11 mouse cellular contexts compared by ENCODE assay signal in the genomic region with DNA sequence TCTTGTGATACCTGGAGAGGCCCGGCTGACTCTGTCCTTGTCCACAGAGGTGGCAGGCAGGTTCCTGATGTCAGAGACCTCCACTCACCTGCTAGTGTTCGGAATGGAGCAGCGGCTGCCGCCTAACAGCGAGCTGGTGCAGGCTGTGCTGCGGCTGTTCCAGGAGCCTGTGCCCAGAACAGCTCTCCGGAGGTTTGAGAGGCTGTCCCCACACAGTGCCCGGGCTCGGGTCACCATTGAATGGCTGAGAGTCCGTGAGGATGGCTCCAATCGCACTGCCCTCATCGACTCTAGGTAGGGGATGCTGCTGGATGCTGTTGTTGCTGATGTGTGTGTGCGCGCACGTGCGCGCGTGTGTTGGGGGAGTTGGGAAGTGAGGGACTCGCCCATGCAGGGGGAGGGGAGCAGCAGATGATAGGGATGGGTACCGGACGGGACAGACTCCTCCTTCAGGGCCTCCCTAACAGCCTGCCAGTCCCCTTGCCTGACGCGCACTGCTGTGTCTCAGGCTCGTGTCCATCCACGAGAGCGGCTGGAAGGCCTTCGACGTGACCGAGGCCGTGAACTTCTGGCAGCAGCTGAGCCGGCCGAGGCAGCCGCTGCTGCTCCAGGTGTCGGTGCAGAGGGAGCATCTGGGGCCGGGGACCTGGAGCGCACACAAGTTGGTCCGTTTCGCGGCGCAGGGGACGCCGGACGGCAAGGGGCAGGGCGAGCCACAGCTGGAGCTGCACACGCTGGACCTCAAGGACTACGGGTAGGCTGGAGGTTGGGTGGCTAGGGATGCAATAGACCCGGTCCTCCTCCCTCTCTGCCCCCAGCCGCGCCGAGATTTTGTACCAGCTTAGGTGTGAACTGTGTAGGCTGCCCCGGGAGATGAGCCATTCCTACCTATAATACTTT. TPM values are rescaled to one million over a fixed set of nuclear protein-coding genes. Genes with fewer than 3 reads are reported as not detected.
DNase-seq lines count a peak whose midpoint lies in the region; ATAC-seq and TF ChIP-seq lines count a peak whose summit lies in the region.
"Not testable (repeated sequence)": the region's sequence is repeated elsewhere in the genome, so short reads cannot be mapped to it uniquely, and the experiment has no call there.
"Had no signal": no experiment of that assay in that cellular context is flagged by ENCODE, and none has a peak within 500 bp of the region (broad histone marks: within the 10 kb centered on the region; RNA-seq: fewer than 3 reads in every experiment).

No protein-coding gene starts in this region.

- not testable (repeated sequence) for H3K27ac ChIP-seq in heart, embryonic 12.5 days (ENCODE audit: poor library complexity, severe bottlenecking); hindbrain, postnatal 0 days; limb, embryonic 13.5 days; neural tube, embryonic 13.5 days (replicated peaks)

- H3K9me3 ChIP-seq in heart, embryonic 12.5 days (replicated peaks); hindbrain, postnatal 0 days (ENCODE audit: low read length); limb, embryonic 13.5 days; neural tube, embryonic 13.5 days: not testable (repeated sequence)

- TF ChIP-seq CTCF in hindbrain, postnatal 0 days (IDR thresholded peaks at IDR 0.05; ENCODE audit: low read depth) = not testable (repeated sequence)

- 4% methylated on average over 51 of the region's 51 CpGs for WGBS in heart, embryonic 12.5 days
- WGBS in hindbrain, postnatal 0 days = 8% methylated on average over 41 of the region's 51 CpGs
- WGBS in limb, embryonic 13.5 days = 3% methylated on average over 51 of the region's 51 CpGs
- 5% methylated on average over 51 of the region's 51 CpGs for WGBS in neural tube, embryonic 13.5 days

- not testable (repeated sequence) for H3K36me3 ChIP-seq in heart, embryonic 12.5 days; hindbrain, postnatal 0 days (ENCODE audit: insufficient read depth, low read length); limb, embryonic 13.5 days; neural tube, embryonic 13.5 days

- DNase-seq in adrenal gland, postnatal 14 days = peak; percentile 54
- peak; percentile 13 for DNase-seq in hindbrain, postnatal 0 days (ENCODE audit: low spot score)
- peak; percentile 29 for DNase-seq in thymus, postnatal 4 days

- peak overlapping the region; percentile 61 for H3K4me2 ChIP-seq in heart, embryonic 12.5 days
- peak overlapping the region; percentile 21 for H3K4me2 ChIP-seq in hindbrain, postnatal 0 days (ENCODE audit: low read depth, low read length)
- H3K4me2 ChIP-seq in limb, embryonic 13.5 days (replicated peaks) = peak overlapping the region; percentile 54
- H3K4me2 ChIP-seq in neural tube, embryonic 13.5 days = peak overlapping the region; percentile 47

- H3K4me3 ChIP-seq in heart, embryonic 12.5 days = peak overlapping the region; percentile 26
- H3K4me3 ChIP-seq in hindbrain, postnatal 0 days (ENCODE audit: low read length) = peak overlapping the region; percentile 11
- peak overlapping the region; percentile 28 for H3K4me3 ChIP-seq in limb, embryonic 13.5 days
- peak overlapping the region; percentile 24 for H3K4me3 ChIP-seq in neural tube, embryonic 13.5 days

- 0 out of 2 replicates have a peak, but pooled peaks cover 18% of the 10 kb centered on the region for H3K4me1 ChIP-seq in heart, embryonic 12.5 days (replicated peaks)
- H3K4me1 ChIP-seq in hindbrain, postnatal 0 days (ENCODE audit: insufficient read depth, low read length); limb, embryonic 13.5 days; neural tube, embryonic 13.5 days (replicated peaks): not testable (repeated sequence)

- peaks cover 55% of the 10 kb centered on the region for H3K27me3 ChIP-seq in heart, embryonic 12.5 days (replicated peaks)
- peaks cover 11% of the 10 kb centered on the region; the same call in 1 of the 2 replicates for H3K27me3 ChIP-seq in hindbrain, postnatal 0 days (ENCODE audit: insufficient read depth, low read length)
- H3K27me3 ChIP-seq in limb, embryonic 13.5 days = peaks cover 47% of the 10 kb centered on the region
- peaks cover 41% of the 10 kb centered on the region for H3K27me3 ChIP-seq in neural tube, embryonic 13.5 days

- ATAC-seq in erythroid progenitor cell, adult 5-6 weeks (replicated peaks; ENCODE audit: low FRiP score, poor library complexity, severe bottlenecking) = peak; percentile 61
- ATAC-seq in heart, embryonic 12.5 days (ENCODE audit: insufficient number of reproducible peaks, low FRiP score) = not testable (repeated sequence)
- peak; percentile 53 for ATAC-seq in hindbrain, postnatal 0 days
- 0 out of 2 replicates have a peak, but pooled peaks have one; percentile 39 for ATAC-seq in limb, embryonic 13.5 days (ENCODE audit: low FRiP score, low read depth)
- ATAC-seq in megakaryocyte progenitor cell, adult 5-6 weeks (replicated peaks; ENCODE audit: poor library complexity) = peak; percentile 18
- 0 out of 2 replicates have a peak, but pooled peaks have one; percentile 11 for ATAC-seq in neural tube, embryonic 13.5 days (ENCODE audit: low read depth)

- H3K9ac ChIP-seq in heart, embryonic 12.5 days = peak overlapping the region; percentile 40; the same call in 1 of the 2 replicates
- H3K9ac ChIP-seq in hindbrain, postnatal 0 days (replicated peaks; ENCODE audit: low read length); neural tube, embryonic 13.5 days: not testable (repeated sequence)
- H3K9ac ChIP-seq in limb, embryonic 13.5 days = 0 out of 2 replicates have a peak overlapping the region, but pooled peaks have one; percentile 31

RNA-seq across cellular contexts. Expression of a gene that starts 1.4 kb away (rescaled TPM):
- 0.30 TPM in 1 of 2 replicates, not detected in the other for total RNA-seq in adrenal gland, postnatal 14 days (2021)
- total RNA-seq in erythroid progenitor cell, adult 5-6 weeks (2015; ENCODE audit: low replicate concordance) = not detected in 2 replicates
- not detected in 2 replicates for total RNA-seq in erythroid progenitor cell, adult 5-6 weeks (2017; ENCODE audit: low replicate concordance)
- 0.15 TPM in 2 replicates for polyA plus RNA-seq in heart, embryonic 12.5 days (2016; fragmentation: Nextera tagmentation; extraction: Ambion mirVana)
- 11.3 and 15.3 TPM in 2 replicates for total RNA-seq in hindbrain, postnatal 0 days (2014; rRNA removed)
- 6.8 and 7.1 TPM in 2 replicates for polyA plus RNA-seq in hindbrain, postnatal 0 days (2015; fragmentation: Nextera tagmentation; extraction: Ambion mirVana)
- 0.27 TPM in 2 replicates for polyA plus RNA-seq in limb, embryonic 13.5 days (2015; fragmentation: Nextera tagmentation; extraction: Ambion mirVana)
- not detected in 2 replicates for total RNA-seq in megakaryocyte progenitor cell, adult 5-6 weeks (2015)
- not detected in 2 replicates for total RNA-seq in megakaryocyte progenitor cell, adult 5-6 weeks (2017)
- polyA plus RNA-seq in neural tube, embryonic 13.5 days (2015; fragmentation: Nextera tagmentation; extraction: Ambion mirVana) = 0.15 TPM in 1 of 2 replicates, not detected in the other
- total RNA-seq: CH12.LX; gastrocnemius, postnatal 4 days had no signal
- polyA plus RNA-seq: lung, adult 2 months had no signal

RNA-seq across cellular contexts. Expression of a gene that starts 9.8 kb away (rescaled TPM):
- total RNA-seq in adrenal gland, postnatal 14 days (2021) = 29.9 and 38.0 TPM in 2 replicates
- 21.3 and 42.8 TPM in 2 replicates for total RNA-seq in erythroid progenitor cell, adult 5-6 weeks (2015; ENCODE audit: low replicate concordance)
- total RNA-seq in erythroid progenitor cell, adult 5-6 weeks (2017; ENCODE audit: low replicate concordance) = 26.3 and 26.6 TPM in 2 replicates
- polyA plus RNA-seq in heart, embryonic 12.5 days (2016; fragmentation: Nextera tagmentation; extraction: Ambion mirVana) = 52.2 and 58.2 TPM in 2 replicates
- 70.2 and 76.1 TPM in 2 replicates for total RNA-seq in hindbrain, postnatal 0 days (2014; rRNA removed)
- 63.4 and 64.7 TPM in 2 replicates for polyA plus RNA-seq in hindbrain, postnatal 0 days (2015; fragmentation: Nextera tagmentation; extraction: Ambion mirVana)
- 112 and 113 TPM in 2 replicates for polyA plus RNA-seq in limb, embryonic 13.5 days (2015; fragmentation: Nextera tagmentation; extraction: Ambion mirVana)
- total RNA-seq in megakaryocyte progenitor cell, adult 5-6 weeks (2015) = 27.2 and 28.8 TPM in 2 replicates
- 22.4 and 26.3 TPM in 2 replicates for total RNA-seq in megakaryocyte progenitor cell, adult 5-6 weeks (2017)
- polyA plus RNA-seq in neural tube, embryonic 13.5 days (2015; fragmentation: Nextera tagmentation; extraction: Ambion mirVana) = 72.2 and 73.4 TPM in 2 replicates

RNA-seq across cellular contexts. Expression of a gene that starts 40.5 kb away (rescaled TPM):
- 1.3 and 1.6 TPM in 2 replicates for total RNA-seq in adrenal gland, postnatal 14 days (2021)
- 1.1 TPM in 1 of 2 replicates, not detected in the other for total RNA-seq in erythroid progenitor cell, adult 5-6 weeks (2015; ENCODE audit: low replicate concordance)
- total RNA-seq in erythroid progenitor cell, adult 5-6 weeks (2017; ENCODE audit: low replicate concordance) = 4.6 TPM in 1 of 2 replicates, not detected in the other
- polyA plus RNA-seq in heart, embryonic 12.5 days (2016; fragmentation: Nextera tagmentation; extraction: Ambion mirVana) = 1.00 and 1.1 TPM in 2 replicates
- not detected in 2 replicates for total RNA-seq in hindbrain, postnatal 0 days (2014; rRNA removed)
- polyA plus RNA-seq in hindbrain, postnatal 0 days (2015; fragmentation: Nextera tagmentation; extraction: Ambion mirVana) = 0.29 and 0.42 TPM in 2 replicates
- 1.8 and 2.2 TPM in 2 replicates for polyA plus RNA-seq in limb, embryonic 13.5 days (2015; fragmentation: Nextera tagmentation; extraction: Ambion mirVana)
- 0.90 and 1.7 TPM in 2 replicates for total RNA-seq in megakaryocyte progenitor cell, adult 5-6 weeks (2015)
- total RNA-seq in megakaryocyte progenitor cell, adult 5-6 weeks (2017) = 0.27 TPM in 1 of 2 replicates, not detected in the other
- polyA plus RNA-seq in neural tube, embryonic 13.5 days (2015; fragmentation: Nextera tagmentation; extraction: Ambion mirVana) = 0.49 TPM in 1 of 2 replicates, not detected in the other
- total RNA-seq: CH12.LX had no signal

RNA-seq across cellular contexts. Expression of a gene that starts 43.4 kb away (rescaled TPM):
- 22.2 and 22.6 TPM in 2 replicates for total RNA-seq in adrenal gland, postnatal 14 days (2021)
- 21.3 and 23.9 TPM in 2 replicates for total RNA-seq in erythroid progenitor cell, adult 5-6 weeks (2015; ENCODE audit: low replicate concordance)
- total RNA-seq in erythroid progenitor cell, adult 5-6 weeks (2017; ENCODE audit: low replicate concordance) = 29.9 and 35.2 TPM in 2 replicates
- 30.7 and 32.3 TPM in 2 replicates for polyA plus RNA-seq in heart, embryonic 12.5 days (2016; fragmentation: Nextera tagmentation; extraction: Ambion mirVana)
- 11.1 and 13.1 TPM in 2 replicates for total RNA-seq in hindbrain, postnatal 0 days (2014; rRNA removed)
- polyA plus RNA-seq in hindbrain, postnatal 0 days (2015; fragmentation: Nextera tagmentation; extraction: Ambion mirVana) = 21.4 and 21.7 TPM in 2 replicates
- 39.3 and 40.7 TPM in 2 replicates for polyA plus RNA-seq in limb, embryonic 13.5 days (2015; fragmentation: Nextera tagmentation; extraction: Ambion mirVana)
- total RNA-seq in megakaryocyte progenitor cell, adult 5-6 weeks (2015) = 17.6 and 21.3 TPM in 2 replicates
- 29.9 and 33.6 TPM in 2 replicates for total RNA-seq in megakaryocyte progenitor cell, adult 5-6 weeks (2017)
- polyA plus RNA-seq in neural tube, embryonic 13.5 days (2015; fragmentation: Nextera tagmentation; extraction: Ambion mirVana) = 25.7 and 33.7 TPM in 2 replicates

RNA-seq across cellular contexts. Expression of a gene that starts 47.8 kb away (rescaled TPM):
- 44.4 and 56.2 TPM in 2 replicates for total RNA-seq in adrenal gland, postnatal 14 days (2021)
- 23.4 and 24.7 TPM in 2 replicates for total RNA-seq in erythroid progenitor cell, adult 5-6 weeks (2015; ENCODE audit: low replicate concordance)
- total RNA-seq in erythroid progenitor cell, adult 5-6 weeks (2017; ENCODE audit: low replicate concordance) = 18.1 and 20.2 TPM in 2 replicates
- 10.2 and 10.6 TPM in 2 replicates for polyA plus RNA-seq in heart, embryonic 12.5 days (2016; fragmentation: Nextera tagmentation; extraction: Ambion mirVana)
- 2.9 and 5.4 TPM in 2 replicates for total RNA-seq in hindbrain, postnatal 0 days (2014; rRNA removed)
- polyA plus RNA-seq in hindbrain, postnatal 0 days (2015; fragmentation: Nextera tagmentation; extraction: Ambion mirVana) = 2.5 and 3.0 TPM in 2 replicates
- 16.2 and 17.7 TPM in 2 replicates for polyA plus RNA-seq in limb, embryonic 13.5 days (2015; fragmentation: Nextera tagmentation; extraction: Ambion mirVana)
- 15.0 and 15.6 TPM in 2 replicates for total RNA-seq in megakaryocyte progenitor cell, adult 5-6 weeks (2015)
- total RNA-seq in megakaryocyte progenitor cell, adult 5-6 weeks (2017) = 16.5 and 16.8 TPM in 2 replicates
- 2.0 and 3.2 TPM in 2 replicates for polyA plus RNA-seq in neural tube, embryonic 13.5 days (2015; fragmentation: Nextera tagmentation; extraction: Ambion mirVana)
